Mouse (Mus musculus) heart, postnatal 25 days (tissue): ENCODE measurements around the gene Gm7945. TPM values are rescaled to one million over a fixed set of nuclear protein-coding genes. Genes with fewer than 3 reads are reported as not detected.
"Not testable (repeated sequence)": the region's sequence is repeated elsewhere in the genome, so short reads cannot be mapped to it uniquely, and the experiment has no call there.

ENCODE experiments used
- DNase-seq: peaks from one replicate; pipeline ENCODE4 v3.0.0; 2022; ENCODE audit warnings: low spot score
- intact Hi-C: fragments of 180-260 bp; cut with DNase I; formaldehyde crosslinking; loops from one replicate; pipeline ENCODE4 v1.15.1; 2025
- total RNA-seq, 2 experiments: library from RNA; stranded (reverse); gene quantifications; 2 replicates each; pipeline ENCODE4 v1.2.3; 2021

Gene Gm7945
- total RNA-seq, result not detected

- not testable (repeated sequence) for DNase-seq
Observed at GRCm38 (mm10) chr14:41386279-41386678, at the start of gene Gm7945. Gene Gm7945 (minus strand): TSS chr14:41386379.

GRCm38 (mm10) chr14:41425393-41426075, 39.4 kb upstream of the Gm7945 start:
- DNase-seq, intact Hi-C loops: not testable (repeated sequence)

More at GRCm38 (mm10) chr14:41386279-41386678, at the start of gene Gm7945:
- intact Hi-C loops, result not testable (repeated sequence)

GRCm38 (mm10) chr14:41424694-41425093, 38.5 kb upstream of the Gm7945 start:
- intact Hi-C loops, DNase-seq: not testable (repeated sequence)

- intact Hi-C loops, result not testable (repeated sequence)
Observed at GRCm38 (mm10) chr14:41408181-41408580, 22.0 kb upstream of the Gm7945 start, which contains the start of gene Gm6482. Gene Gm6482 (minus strand): TSS chr14:41408281.

GRCm38 (mm10) chr14:41348309-41348708, 37.9 kb downstream of the Gm7945 start, which contains the start of gene Gm5798:
Gene Gm5798 (plus strand): TSS chr14:41348609.
- intact Hi-C loops, DNase-seq: not testable (repeated sequence)

More at GRCm38 (mm10) chr14:41408181-41408580, 22.0 kb upstream of the Gm7945 start, which contains the start of gene Gm6482:
- not testable (repeated sequence) for DNase-seq

Other genes with a start within 250 kb of the Gm7945 start
- gene Mbl1, start 234.9 kb downstream of the Gm7945 start, total RNA-seq, result not detected
- gene Sftpd, start 201.2 kb downstream of the Gm7945 start, total RNA-seq, result not detected
- gene Gm2832, start 107.6 kb downstream of the Gm7945 start, total RNA-seq, result not detected
- not detected for gene Gm5798, start 37.8 kb downstream of the Gm7945 start, total RNA-seq
- not detected for gene Gm6482, start 21.9 kb upstream of the Gm7945 start, total RNA-seq
- not detected for gene Gm7954, start 67.1 kb upstream of the Gm7945 start, total RNA-seq
- not detected for gene Gm3486, start 103.1 kb upstream of the Gm7945 start, total RNA-seq
- not detected for gene Gm7970, start 169.2 kb upstream of the Gm7945 start, total RNA-seq
- gene 1700049E17Rik2, start 186.8 kb upstream of the Gm7945 start, total RNA-seq, result not detected
- gene Gm3072, start 238.2 kb upstream of the Gm7945 start, total RNA-seq, result not detected